Mouse (Mus musculus): ENCODE measurements around the gene Olfr1497.

DNA sequence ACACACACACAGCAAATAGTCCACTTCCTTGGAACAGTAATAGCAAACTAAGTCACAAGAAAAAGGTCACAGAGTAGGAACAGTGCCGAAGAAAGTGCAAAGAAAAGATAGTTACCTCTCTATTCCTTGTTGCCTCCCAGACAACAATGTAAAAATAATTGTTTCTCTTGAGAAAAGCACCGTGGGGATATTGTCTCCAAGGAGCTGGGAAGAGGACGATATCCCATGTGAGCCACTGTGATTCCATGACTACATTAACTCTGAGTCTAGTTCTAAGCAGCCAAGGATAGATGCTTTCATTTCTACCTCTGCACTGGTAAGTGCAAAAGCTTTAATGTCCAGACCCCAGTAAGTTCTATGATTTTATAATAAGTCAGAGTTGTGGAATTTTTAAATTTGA is 33.7 kb downstream of the Olfr1497 start, which contains the start of gene Olfr1495:
- TF ChIP-seq CTCF (IDR thresholded peaks at IDR 0.05; ENCODE audit: extremely low read depth, insufficient read depth, insufficient read length, insufficient replicate concordance) (no peak), POLR2A (IDR thresholded peaks at IDR 0.05; ENCODE audit: low read depth, low read length) (no peak)

Data from spleen, adult 2 months (tissue).